Mouse (Mus musculus): Measurements from ENCODE around the gene Slc29a2. TPM values are rescaled to one million over a fixed set of nuclear protein-coding genes. Genes with fewer than 3 reads are reported as not detected.

The Slc29a2 gene
- polyA plus RNA-seq, 1 experiment from 2014 or later = 1.7 TPM

DNA sequence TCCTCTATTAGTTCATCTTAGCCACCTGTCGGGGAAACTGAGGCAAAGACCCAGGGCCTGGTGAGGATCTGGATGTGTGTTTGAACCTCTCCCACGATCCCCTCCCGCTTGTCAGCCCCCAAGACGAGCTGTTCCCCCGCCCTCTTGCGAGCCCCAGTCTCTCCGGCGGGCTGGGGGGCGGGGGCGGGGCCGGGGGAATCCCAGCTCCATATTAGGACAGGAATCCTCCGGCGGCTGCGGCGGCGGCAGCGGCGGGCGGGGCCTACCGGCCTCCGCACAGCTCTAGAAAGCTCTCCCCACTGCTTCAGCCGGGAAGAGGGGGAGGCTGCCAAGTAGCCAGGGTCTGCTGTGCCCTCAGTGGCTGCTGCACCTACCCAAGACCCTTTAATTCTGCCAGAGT, 32.9 kb upstream of the Slc29a2 start:
- no peaks in the 10 kb centered on the region for H3K4me1 ChIP-seq (replicated peaks; ENCODE audit: control insufficient read depth, insufficient read depth)
- no peak for DNase-seq (ENCODE audit: low spot score)
- no peaks in the 10 kb centered on the region for H3K9me3 ChIP-seq (ENCODE audit: control insufficient read depth, low read length)
- H3K4me2 ChIP-seq (replicated peaks; ENCODE audit: low read depth) = no peak overlapping the region; the same call in 1 of the 2 replicates
- H3K4me3 ChIP-seq (ENCODE audit: low read depth, low read length) = no peak overlapping the region
- H3K27ac ChIP-seq (replicated peaks) = no peak overlapping the region
- WGBS = 3% methylated on average over 22 of the region's 22 CpGs
- H3K9ac ChIP-seq (ENCODE audit: low read length) = no peak overlapping the region
- no peak for TF ChIP-seq CTCF (IDR thresholded peaks at IDR 0.05; ENCODE audit: low read depth)
- no peak for TF ChIP-seq EP300 (optimal IDR thresholded peaks at IDR 0.05)
- peaks cover 4% of the 10 kb centered on the region; the same call in 1 of the 2 replicates for H3K27me3 ChIP-seq (ENCODE audit: control insufficient read depth, insufficient read depth, low read length)
- no peak for ATAC-seq (ENCODE audit: low FRiP score, low TSS enrichment)
- no peaks in the 10 kb centered on the region for H3K36me3 ChIP-seq (ENCODE audit: control insufficient read depth, insufficient read depth, low read length)

DNA sequence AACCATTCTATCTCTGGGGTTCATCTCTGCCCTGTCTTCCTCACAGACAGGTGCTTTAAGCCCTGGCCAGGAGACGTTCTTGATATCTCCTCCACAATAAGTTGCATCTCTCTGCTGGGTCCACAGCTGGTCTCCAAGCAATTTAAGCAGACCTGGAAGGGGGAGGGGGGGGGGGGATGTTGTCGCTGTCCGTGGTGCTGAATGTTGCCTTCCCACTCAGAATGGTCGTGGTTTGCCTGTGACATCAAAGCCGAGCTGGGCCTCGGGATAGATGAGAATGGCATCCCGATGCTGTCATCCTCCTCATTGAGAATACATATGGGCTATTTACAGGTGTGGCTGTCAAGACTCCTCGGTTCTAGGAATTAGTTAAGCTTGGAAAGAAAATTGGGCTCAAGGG, 31.3 kb upstream of the Slc29a2 start:
- DNase-seq (ENCODE audit: low spot score) = no peak
- Histone ChIP-seq H3K9me3 (ENCODE audit: control insufficient read depth, low read length) (no peaks in the 10 kb centered on the region), H3K4me2 (replicated peaks; ENCODE audit: low read depth) (0 out of 2 replicates have a peak overlapping the region, but pooled peaks have one; percentile 11), H3K4me1 (replicated peaks; ENCODE audit: control insufficient read depth, insufficient read depth) (no peaks in the 10 kb centered on the region), H3K4me3 (ENCODE audit: low read depth, low read length) (no peak overlapping the region), H3K9ac (ENCODE audit: low read length) (no peak overlapping the region), H3K27me3 (ENCODE audit: control insufficient read depth, insufficient read depth, low read length) (peaks cover 4% of the 10 kb centered on the region; the same call in 1 of the 2 replicates), H3K36me3 (ENCODE audit: control insufficient read depth, insufficient read depth, low read length) (no peaks in the 10 kb centered on the region), H3K27ac (replicated peaks) (no peak overlapping the region)
- ATAC-seq (ENCODE audit: low FRiP score, low TSS enrichment) = no peak
- WGBS = 10% methylated on average over 8 of the region's 8 CpGs
- TF ChIP-seq CTCF (IDR thresholded peaks at IDR 0.05; ENCODE audit: low read depth) = no peak
- no peak for TF ChIP-seq EP300 (optimal IDR thresholded peaks at IDR 0.05)

DNA sequence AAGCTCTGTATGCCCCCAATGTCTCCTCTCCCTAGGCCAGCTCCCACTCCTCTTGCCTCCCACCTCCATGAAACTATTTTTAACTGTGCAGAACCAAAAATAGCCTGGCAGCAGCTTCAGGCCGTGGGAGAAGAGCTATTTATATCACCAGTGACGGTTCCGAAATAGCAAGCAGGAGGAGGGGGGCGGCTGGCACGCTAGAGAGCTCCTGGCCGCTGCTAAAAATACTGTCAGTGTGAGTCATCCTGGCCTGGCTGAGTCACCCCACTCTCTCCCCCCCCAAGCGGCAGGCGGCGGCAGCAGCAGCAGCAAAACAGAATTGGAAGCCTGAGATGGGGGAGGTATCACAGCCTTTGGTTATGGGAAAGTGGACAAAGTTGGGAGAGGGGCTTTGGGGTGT, 30.8 kb upstream of the Slc29a2 start:
- Histone ChIP-seq H3K9me3 (ENCODE audit: control insufficient read depth, low read length) (no peaks in the 10 kb centered on the region), H3K4me1 (replicated peaks; ENCODE audit: control insufficient read depth, insufficient read depth) (no peaks in the 10 kb centered on the region), H3K4me2 (replicated peaks; ENCODE audit: low read depth) (0 out of 2 replicates have a peak overlapping the region, but pooled peaks have one; percentile 11), H3K36me3 (ENCODE audit: control insufficient read depth, insufficient read depth, low read length) (no peaks in the 10 kb centered on the region), H3K27ac (replicated peaks) (no peak overlapping the region), H3K4me3 (ENCODE audit: low read depth, low read length) (no peak overlapping the region), H3K27me3 (ENCODE audit: control insufficient read depth, insufficient read depth, low read length) (peaks cover 4% of the 10 kb centered on the region; the same call in 1 of the 2 replicates), H3K9ac (ENCODE audit: low read length) (no peak overlapping the region)
- WGBS = 1% methylated on average over 8 of the region's 9 CpGs
- DNase-seq (ENCODE audit: low spot score) = peak; percentile 70
- TF ChIP-seq EP300 (optimal IDR thresholded peaks at IDR 0.05) = peak; percentile 43
- peak; percentile 49 for TF ChIP-seq CTCF (IDR thresholded peaks at IDR 0.05; ENCODE audit: low read depth)
- ATAC-seq (ENCODE audit: low FRiP score, low TSS enrichment) = peak; percentile 82; the same call in 1 of the 2 replicates

DNA sequence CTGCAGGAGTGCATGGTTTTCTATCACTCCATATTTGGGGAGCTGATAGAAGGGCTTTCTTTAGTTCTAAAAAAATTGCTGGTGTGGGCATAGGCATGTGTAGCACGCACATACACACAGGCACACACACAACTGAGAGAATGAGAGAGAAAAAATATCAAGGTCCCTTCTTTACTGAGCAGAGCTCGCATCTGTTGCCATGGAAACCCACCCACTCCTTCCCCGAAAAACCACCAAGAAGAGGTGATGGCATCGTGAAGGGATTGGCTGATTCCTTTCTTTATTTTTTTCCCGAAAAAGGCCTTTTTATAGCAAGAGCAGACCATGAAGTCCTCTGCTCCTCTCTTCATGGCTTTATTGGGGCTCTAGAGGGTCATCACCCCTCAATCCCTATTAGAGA, 29.6 kb upstream of the Slc29a2 start:
- Histone ChIP-seq H3K4me1 (replicated peaks; ENCODE audit: control insufficient read depth, insufficient read depth) (no peaks in the 10 kb centered on the region), H3K27me3 (ENCODE audit: control insufficient read depth, insufficient read depth, low read length) (peaks cover 4% of the 10 kb centered on the region; the same call in 1 of the 2 replicates), H3K36me3 (ENCODE audit: control insufficient read depth, insufficient read depth, low read length) (no peaks in the 10 kb centered on the region), H3K4me2 (replicated peaks; ENCODE audit: low read depth) (no peak overlapping the region), H3K4me3 (ENCODE audit: low read depth, low read length) (no peak overlapping the region), H3K27ac (replicated peaks) (no peak overlapping the region), H3K9ac (ENCODE audit: low read length) (no peak overlapping the region), H3K9me3 (ENCODE audit: control insufficient read depth, low read length) (no peaks in the 10 kb centered on the region)
- WGBS = 62% methylated on average over 5 of the region's 5 CpGs
- no peak for ATAC-seq (ENCODE audit: low FRiP score, low TSS enrichment)
- DNase-seq (ENCODE audit: low spot score) = no peak
- TF ChIP-seq EP300 (optimal IDR thresholded peaks at IDR 0.05) (no peak), CTCF (IDR thresholded peaks at IDR 0.05; ENCODE audit: low read depth) (no peak)

DNA sequence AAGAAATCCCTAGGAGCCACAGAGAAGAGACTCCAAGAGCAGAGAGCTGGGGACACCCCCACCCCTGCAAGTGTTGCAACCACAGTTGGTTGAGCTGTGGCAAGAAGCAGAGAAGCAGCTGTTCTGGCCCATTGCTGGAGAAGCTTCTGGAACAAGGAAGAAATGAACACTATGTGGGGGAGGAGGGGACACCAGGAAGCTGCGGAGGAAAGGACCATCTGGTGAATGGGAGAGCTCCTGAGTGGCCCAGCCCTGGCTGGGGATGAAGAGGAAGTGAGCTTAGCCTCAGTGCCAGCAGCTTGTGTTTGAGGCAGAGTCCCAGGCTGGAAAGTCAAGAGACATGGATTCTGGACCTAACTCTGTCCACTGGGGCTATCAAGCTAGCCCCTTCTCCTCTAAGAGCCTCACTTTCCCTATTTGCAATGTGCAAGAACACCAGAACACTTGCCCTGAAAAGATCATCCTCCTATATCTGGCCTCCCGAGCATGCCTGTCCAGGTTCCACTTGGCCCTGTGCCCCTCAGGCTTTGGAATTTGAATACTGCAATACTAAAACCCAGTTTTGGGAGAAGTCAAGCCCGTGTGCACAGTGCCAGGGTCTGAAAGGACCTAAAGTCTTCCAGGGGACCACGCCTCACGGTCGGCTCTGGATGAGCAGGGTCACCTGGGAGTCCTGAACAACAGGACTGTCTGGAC, 24.1 kb upstream of the Slc29a2 start:
- no peak for DNase-seq (ENCODE audit: low spot score)

More for the DNA sequence above, 24.1 kb upstream of the Slc29a2 start:
- Histone ChIP-seq H3K4me1 (replicated peaks; ENCODE audit: control insufficient read depth, insufficient read depth) (no peaks in the 10 kb centered on the region), H3K4me2 (replicated peaks; ENCODE audit: low read depth) (peak overlapping the region; percentile 12), H3K27ac (replicated peaks) (no peak overlapping the region; the same call in 1 of the 2 replicates), H3K36me3 (ENCODE audit: control insufficient read depth, insufficient read depth, low read length) (no peaks in the 10 kb centered on the region), H3K9me3 (ENCODE audit: control insufficient read depth, low read length) (no peaks in the 10 kb centered on the region), H3K4me3 (ENCODE audit: low read depth, low read length) (no peak overlapping the region), H3K27me3 (ENCODE audit: control insufficient read depth, insufficient read depth, low read length) (no peaks in the 10 kb centered on the region), H3K9ac (ENCODE audit: low read length) (no peak overlapping the region)
- 53% methylated on average over 6 of the region's 6 CpGs for WGBS
- no peak for ATAC-seq (ENCODE audit: low FRiP score, low TSS enrichment)
- TF ChIP-seq EP300 (optimal IDR thresholded peaks at IDR 0.05) (no peak), CTCF (IDR thresholded peaks at IDR 0.05; ENCODE audit: low read depth) (no peak)
